Mouse (Mus musculus) liver, embryonic 14.5 days (tissue): ENCODE measurements at regions not wholly inside any gene's neighbourhood (a gene's known extent, or its start where the extent isn't known, plus 50 kb on each side); places are given as distances from the start of the nearest gene placed in this dataset.

Experiments
- ATAC-seq: fragments of 200-750 bp; cut with Nextera tagmentation; 2 replicates; pipeline ENCODE4 v1.8.0; 2017; ENCODE audit warnings: moderate number of reproducible peaks, mild to moderate bottlenecking, moderate library complexity; ENCODE audit not compliant: insufficient read depth
- DNase-seq, 3 experiments: peaks; one replicate each; pipeline ENCODE4 v3.0.0-alpha.2; 2012 to 2013; ENCODE audit warnings: low read depth in 3 of 3, low spot score in 3 of 3
- H3K27ac ChIP-seq: fragments of 300-500 bp; sonication (generic); 2 replicates; pipeline ENCODE4 v1.5.1; 2014; ENCODE audit warnings: moderate library complexity, mild to moderate bottlenecking, control low read depth, inconsistent platforms
- H3K27me3 ChIP-seq: fragments of 300-500 bp; sonication (generic); 2 replicates; pipeline ENCODE4 v1.6.1; 2014; ENCODE audit warnings: mild to moderate bottlenecking, low read length, moderate library complexity; ENCODE audit not compliant: control insufficient read depth, insufficient read depth
- H3K36me3 ChIP-seq: fragments of 300-500 bp; sonication (generic); replicated peaks from 2 replicates; pipeline ENCODE4 v1.6.1; 2014; ENCODE audit warnings: low read depth; ENCODE audit not compliant: control insufficient read depth, insufficient read depth
- H3K4me1 ChIP-seq, 2 experiments: fragments of 200-500 bp in 1 of 2; fragments of 300-500 bp in 1 of 2; sonication (generic) in 1 of 2; replicated peaks; 2 replicates each; pipeline ENCODE4 v1.6.1; 2012 to 2014; ENCODE audit warnings: antibody characterized with exemption in 1 of 2, inconsistent platforms in 1 of 2, low read length in 1 of 2; ENCODE audit not compliant: control insufficient read depth in 2 of 2, insufficient read depth in 2 of 2
- H3K4me2 ChIP-seq: fragments of 300-500 bp; sonication (generic); 2 replicates; pipeline ENCODE4 v1.6.1; 2014; ENCODE audit warnings: low read depth, mild to moderate bottlenecking, control low read depth, moderate library complexity
- H3K4me3 ChIP-seq, 2 experiments: fragments of 200-500 bp in 1 of 2; fragments of 300-500 bp in 1 of 2; sonication (generic) in 1 of 2; 2 replicates each; pipeline ENCODE4 v1.5.1; 2012 to 2014; ENCODE audit warnings: low read depth in 2 of 2, low read length in 2 of 2, mild to moderate bottlenecking in 2 of 2, control low read depth in 1 of 2, inconsistent platforms in 1 of 2, moderate library complexity in 1 of 2; ENCODE audit not compliant: insufficient read depth in 1 of 2
- H3K9ac ChIP-seq: fragments of 300-500 bp; sonication (generic); replicated peaks from 2 replicates; pipeline ENCODE4 v1.6.1; 2014; ENCODE audit warnings: mild to moderate bottlenecking, control low read depth, moderate library complexity
- H3K9me3 ChIP-seq: fragments of 300-500 bp; sonication (generic); 2 replicates; pipeline ENCODE4 v1.6.1; 2016; ENCODE audit warnings: low read length, mixed read lengths; ENCODE audit not compliant: control insufficient read depth
- CTCF ChIP-seq: IDR thresholded peaks from 2 replicates; pipeline ENCODE4 v1.5.1; 2016; ENCODE audit warnings: antibody characterized with exemption, low read depth, control low read depth
- EP300 ChIP-seq: IDR thresholded peaks from 2 replicates; pipeline ENCODE4 v1.6.1; 2016; ENCODE audit warnings: antibody characterized with exemption, low read depth
- WGBS: fragments of 180-500 bp; shearing (Covaris S2); extraction: QIAGEN DNeasy Blood & Tissue Kit; methylation state at CpG from one replicate; pipeline ENCODE4 v1.1.7; 2014; ENCODE audit not compliant: insufficient replicate concordance; 5-methylcytosine and 5-hydroxymethylcytosine counted together

DNA sequence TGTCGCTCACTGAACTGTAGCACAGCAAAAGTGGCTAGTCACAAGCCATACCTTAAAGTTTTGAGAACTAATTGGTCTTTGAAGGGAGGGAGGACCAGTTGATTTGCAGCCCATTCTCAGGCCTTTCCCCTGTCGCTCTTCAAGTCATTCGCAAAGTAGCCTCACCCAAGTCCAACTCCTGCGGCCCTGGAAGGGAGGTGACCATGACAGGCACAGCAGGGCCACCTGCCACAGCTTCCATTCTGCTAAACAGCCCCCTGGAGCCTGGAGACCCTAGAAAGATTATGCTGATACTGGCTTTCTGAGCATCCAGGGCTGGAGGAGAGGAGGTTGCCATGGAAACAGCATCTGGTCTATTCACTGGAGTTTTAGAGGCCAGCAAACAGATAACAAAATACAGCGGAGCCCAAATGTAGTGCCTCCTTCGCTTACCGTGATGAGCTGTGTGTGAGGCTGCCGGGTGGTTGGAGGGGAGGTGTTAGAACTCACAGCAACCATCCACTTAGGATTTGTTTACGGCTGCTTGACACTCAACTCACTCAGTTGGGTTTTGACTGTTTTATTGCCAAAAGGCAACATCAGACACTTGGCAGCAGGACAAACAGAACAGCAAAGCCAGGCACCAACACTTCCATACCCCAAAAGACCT lies 111.3 kb upstream of the Ppp1r26 start:
- H3K4me3 ChIP-seq: no peak overlapping the region
- 31% methylated on average over 9 of the region's 9 CpGs for WGBS
- H3K4me2 ChIP-seq: no peak overlapping the region
- H3K4me1 ChIP-seq: no peaks in the 10 kb centered on the region
- H3K27me3 ChIP-seq: no peaks in the 10 kb centered on the region
- H3K9me3 ChIP-seq: no peaks in the 10 kb centered on the region
- H3K27ac ChIP-seq: no peak overlapping the region
- DNase-seq (no peak), ATAC-seq (no peak)
- H3K9ac ChIP-seq: no peak overlapping the region
- no peaks in the 10 kb centered on the region for H3K36me3 ChIP-seq
- TF ChIP-seq EP300: no peak
- TF ChIP-seq CTCF: no peak

DNA sequence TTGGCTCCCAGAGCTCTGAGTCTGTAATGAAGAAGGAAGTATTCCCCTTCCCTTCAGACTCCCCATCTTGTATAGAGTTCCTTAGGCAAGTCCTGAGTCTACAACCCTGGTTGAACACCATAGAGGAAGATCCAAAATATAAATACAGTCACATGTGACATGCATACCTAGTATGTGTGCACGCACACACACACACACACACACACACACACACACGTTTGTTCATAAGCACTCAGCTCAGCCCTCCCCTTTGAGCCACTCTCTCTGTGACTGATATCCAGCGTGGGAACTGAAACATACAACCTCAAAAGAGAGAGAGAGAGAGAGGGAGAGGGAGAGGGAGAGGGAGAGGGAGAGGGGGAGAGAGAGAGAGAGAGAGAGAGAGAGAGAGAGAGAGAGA lies 110.8 kb upstream of the Ppp1r26 start:
- no peak overlapping the region for H3K9ac ChIP-seq
- H3K4me3 ChIP-seq: no peak overlapping the region
- DNase-seq (no peak), ATAC-seq (no peak)
- H3K36me3 ChIP-seq: no peaks in the 10 kb centered on the region
- WGBS: 40% methylated on average over 3 of the region's 3 CpGs
- H3K4me1 ChIP-seq: no peaks in the 10 kb centered on the region
- no peak overlapping the region for H3K27ac ChIP-seq
- H3K27me3 ChIP-seq: no peaks in the 10 kb centered on the region
- no peak overlapping the region for H3K4me2 ChIP-seq
- no peaks in the 10 kb centered on the region for H3K9me3 ChIP-seq
- no peak for TF ChIP-seq EP300
- TF ChIP-seq CTCF: no peak

DNA sequence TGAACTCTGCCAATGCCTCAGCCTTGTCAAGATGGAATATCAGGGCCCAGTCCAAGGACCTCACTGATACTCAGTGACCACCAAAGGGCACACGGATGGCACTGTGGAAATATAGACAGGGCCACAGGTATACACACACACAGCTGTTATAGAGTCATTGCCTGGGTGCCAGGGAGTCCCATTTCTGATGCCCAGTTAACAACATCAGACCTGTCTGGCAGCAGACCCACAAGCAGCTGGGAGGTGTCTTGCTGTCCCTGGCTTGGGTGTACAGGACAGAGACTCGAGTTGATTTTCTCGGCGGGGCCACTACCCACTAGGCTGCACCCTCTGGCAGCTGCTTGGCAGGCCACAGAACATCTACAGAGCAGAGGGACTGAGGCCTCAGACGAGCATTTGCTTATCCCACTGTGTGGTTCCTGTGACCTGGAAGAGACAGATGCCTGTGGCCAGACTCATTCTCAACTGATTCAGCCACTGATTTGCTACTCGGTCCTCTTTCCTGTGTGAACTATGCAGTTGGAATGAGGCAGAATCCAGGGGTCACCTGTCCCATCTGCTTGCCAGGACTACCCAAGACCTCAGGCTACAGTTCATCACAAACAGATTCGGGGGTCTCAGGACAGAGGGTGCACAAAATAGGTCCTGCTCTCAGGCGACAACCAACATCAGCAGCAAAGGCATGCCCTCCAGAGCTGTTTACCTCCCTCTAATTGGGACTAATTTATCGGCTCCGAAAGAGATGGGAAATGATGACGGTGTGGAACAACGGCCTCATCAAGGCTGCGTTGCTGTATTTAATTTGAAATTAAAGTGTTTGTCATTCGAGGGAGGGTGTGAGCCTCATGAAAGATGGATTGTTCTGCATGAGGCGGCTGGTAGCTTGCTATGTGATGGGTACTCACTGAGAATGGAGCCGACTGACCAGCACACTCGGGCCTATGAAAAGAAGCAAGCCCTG lies 110.0 kb upstream of the Ppp1r26 start:
- 46% methylated on average over 17 of the region's 17 CpGs for WGBS
- ATAC-seq (no peak), DNase-seq (no peak)
- Histone ChIP-seq H3K4me3 (no peak overlapping the region), H3K9ac (no peak overlapping the region), H3K36me3 (no peaks in the 10 kb centered on the region), H3K27me3 (no peaks in the 10 kb centered on the region), H3K4me1 (no peaks in the 10 kb centered on the region), H3K27ac (no peak overlapping the region), H3K4me2 (no peak overlapping the region), H3K9me3 (no peaks in the 10 kb centered on the region)
- TF ChIP-seq CTCF: no peak
- no peak for TF ChIP-seq EP300

DNA sequence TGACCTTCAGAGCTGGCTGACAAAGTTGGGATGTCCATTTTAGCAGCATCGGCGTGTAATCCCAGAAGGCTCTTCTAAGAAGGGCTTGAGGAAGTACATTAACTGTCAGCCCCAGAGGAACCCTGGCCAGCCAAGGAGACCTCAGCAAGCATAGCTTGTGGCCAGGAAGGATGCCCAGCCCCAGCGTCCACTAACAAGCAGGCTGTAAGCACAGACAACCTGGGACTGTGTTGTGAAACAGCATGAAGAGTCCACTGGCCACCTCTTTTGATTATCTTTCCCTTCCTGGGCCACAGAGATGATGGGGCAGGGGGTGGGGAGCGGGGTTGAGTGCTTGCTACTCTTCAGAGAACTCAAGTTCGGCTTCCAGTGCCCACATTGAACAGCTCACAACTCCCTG lies 109.0 kb upstream of the Ppp1r26 start:
- no peaks in the 10 kb centered on the region for H3K36me3 ChIP-seq
- 60% methylated on average over 5 of the region's 5 CpGs for WGBS
- no peak for TF ChIP-seq EP300
- TF ChIP-seq CTCF: no peak
- DNase-seq: no peak
- H3K9ac ChIP-seq: no peak overlapping the region
- no peak for ATAC-seq
- H3K27ac ChIP-seq: no peak overlapping the region
- no peaks in the 10 kb centered on the region for H3K27me3 ChIP-seq
- no peak overlapping the region for H3K4me3 ChIP-seq
- H3K4me2 ChIP-seq: no peak overlapping the region
- no peaks in the 10 kb centered on the region for H3K4me1 ChIP-seq
- no peaks in the 10 kb centered on the region for H3K9me3 ChIP-seq

DNA sequence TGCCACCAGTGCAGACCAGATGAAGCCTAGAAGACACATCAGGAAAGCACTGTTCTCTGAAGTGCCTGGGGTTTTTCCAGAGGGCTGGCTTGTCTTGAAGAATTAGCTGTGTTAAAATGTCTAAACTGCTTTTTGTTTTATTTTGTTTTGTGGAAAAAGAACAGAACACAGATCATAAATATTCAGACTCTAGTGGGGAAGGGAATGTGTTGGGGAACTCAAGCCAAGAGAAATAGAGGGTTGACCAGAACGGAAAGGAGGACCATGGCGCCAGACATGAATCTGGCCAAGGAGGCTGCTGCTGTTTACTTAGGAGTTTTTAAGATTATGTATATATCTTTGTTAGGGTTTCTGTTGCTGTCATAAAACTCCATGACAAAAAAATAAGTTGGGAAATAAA lies 105.3 kb upstream of the Ppp1r26 start:
- Histone ChIP-seq H3K27ac (no peak overlapping the region), H3K9ac (no peak overlapping the region), H3K27me3 (no peaks in the 10 kb centered on the region), H3K4me3 (no peak overlapping the region), H3K4me2 (no peak overlapping the region), H3K4me1 (no peaks in the 10 kb centered on the region), H3K9me3 (no peaks in the 10 kb centered on the region), H3K36me3 (no peaks in the 10 kb centered on the region)
- TF ChIP-seq CTCF (no peak), EP300 (no peak)
- WGBS: 69% methylated on average over 2 of the region's 2 CpGs
- DNase-seq (no peak), ATAC-seq (no peak)
